Mouse (Mus musculus): ENCODE measurements at regions not wholly inside any gene's neighbourhood (a gene's known extent, or its start where the extent isn't known, plus 50 kb on each side); places are given as distances from the start of the nearest gene placed in this dataset.
A peak's percentile ranks its signal among the peaks of the same experiment; 100 is the strongest.

- Histone ChIP-seq H3K4me3 (ENCODE audit: inconsistent target) (no peak overlapping the region), H3K79me2 (ENCODE audit: inconsistent target) (no peaks in the 10 kb centered on the region), H3K36me3 (ENCODE audit: inconsistent target) (no peaks in the 10 kb centered on the region), H3K27ac (no peak overlapping the region)
- WGBS (ENCODE audit: missing documents) = 85% methylated on average over 2 of the region's 2 CpGs
Measured at GRCm38 (mm10) chr4:87692741-87693140, 340.4 kb downstream of the Mllt3 start.

- Histone ChIP-seq H3K27ac (no peak overlapping the region), H3K79me2 (ENCODE audit: inconsistent target) (no peaks in the 10 kb centered on the region), H3K4me3 (ENCODE audit: inconsistent target) (no peak overlapping the region), H3K36me3 (ENCODE audit: inconsistent target) (no peaks in the 10 kb centered on the region)
- 91% methylated on average over 1 of the region's 1 CpGs for WGBS (ENCODE audit: missing documents)
Measured at GRCm38 (mm10) chr4:87684952-87685351, 348.2 kb downstream of the Mllt3 start.

- H3K36me3 ChIP-seq (ENCODE audit: inconsistent target) = no peaks in the 10 kb centered on the region
- H3K79me2 ChIP-seq (ENCODE audit: inconsistent target) = no peaks in the 10 kb centered on the region
- H3K4me3 ChIP-seq (ENCODE audit: inconsistent target) = no peak overlapping the region
- 14% methylated on average over 2 of the region's 2 CpGs for WGBS (ENCODE audit: missing documents)
- peak overlapping the region; percentile 32 for H3K27ac ChIP-seq
Measured at GRCm38 (mm10) chr4:87682783-87683182, 350.4 kb downstream of the Mllt3 start.

- no peak overlapping the region for H3K4me3 ChIP-seq (ENCODE audit: inconsistent target)
- 96% methylated on average over 3 of the region's 3 CpGs for WGBS (ENCODE audit: missing documents)
- H3K27ac ChIP-seq = no peak overlapping the region
- H3K79me2 ChIP-seq (ENCODE audit: inconsistent target) = no peaks in the 10 kb centered on the region
- no peaks in the 10 kb centered on the region for H3K36me3 ChIP-seq (ENCODE audit: inconsistent target)
Measured at GRCm38 (mm10) chr4:87671101-87671500, 362.1 kb downstream of the Mllt3 start.

- 76% methylated on average over 2 of the region's 2 CpGs for WGBS (ENCODE audit: missing documents)
- no peaks in the 10 kb centered on the region for H3K36me3 ChIP-seq (ENCODE audit: inconsistent target)
- H3K27ac ChIP-seq = no peak overlapping the region
- no peak overlapping the region for H3K4me3 ChIP-seq (ENCODE audit: inconsistent target)
- H3K79me2 ChIP-seq (ENCODE audit: inconsistent target) = no peaks in the 10 kb centered on the region
Measured at GRCm38 (mm10) chr4:87670167-87670566, 363.0 kb downstream of the Mllt3 start.

GRCm38 (mm10) chr4:87669480-87669879 is 363.7 kb downstream of the Mllt3 start:
- Histone ChIP-seq H3K4me3 (ENCODE audit: inconsistent target) (no peak overlapping the region), H3K36me3 (ENCODE audit: inconsistent target) (no peaks in the 10 kb centered on the region), H3K79me2 (ENCODE audit: inconsistent target) (no peaks in the 10 kb centered on the region), H3K27ac (no peak overlapping the region)
- WGBS (ENCODE audit: missing documents) = 63% methylated on average over 1 of the region's 1 CpGs

GRCm38 (mm10) chr4:87668314-87668713 is 364.9 kb downstream of the Mllt3 start:
- Histone ChIP-seq H3K27ac (no peak overlapping the region), H3K4me3 (ENCODE audit: inconsistent target) (no peak overlapping the region), H3K36me3 (ENCODE audit: inconsistent target) (no peaks in the 10 kb centered on the region), H3K79me2 (ENCODE audit: inconsistent target) (no peaks in the 10 kb centered on the region)
- 35% methylated on average over 3 of the region's 3 CpGs for WGBS (ENCODE audit: missing documents)

- Histone ChIP-seq H3K79me2 (ENCODE audit: inconsistent target) (no peaks in the 10 kb centered on the region), H3K4me3 (ENCODE audit: inconsistent target) (no peak overlapping the region), H3K27ac (no peak overlapping the region), H3K36me3 (ENCODE audit: inconsistent target) (no peaks in the 10 kb centered on the region)
- 93% methylated on average over 5 of the region's 5 CpGs for WGBS (ENCODE audit: missing documents)
Measured at GRCm38 (mm10) chr4:87667556-87668154, 365.5 kb downstream of the Mllt3 start.

GRCm38 (mm10) chr4:87665149-87665548 is 368.0 kb downstream of the Mllt3 start:
- WGBS (ENCODE audit: missing documents) = 93% methylated on average over 6 of the region's 6 CpGs

GRCm38 (mm10) chr4:87662876-87663275 is 370.3 kb downstream of the Mllt3 start:
- Histone ChIP-seq H3K4me3 (ENCODE audit: inconsistent target) (no peak overlapping the region), H3K79me2 (ENCODE audit: inconsistent target) (no peaks in the 10 kb centered on the region), H3K27ac (no peak overlapping the region), H3K36me3 (ENCODE audit: inconsistent target) (no peaks in the 10 kb centered on the region)
- WGBS (ENCODE audit: missing documents) = 78% methylated on average over 2 of the region's 2 CpGs

More at GRCm38 (mm10) chr4:87665149-87665548, 368.0 kb downstream of the Mllt3 start:
- H3K4me3 ChIP-seq (ENCODE audit: inconsistent target) = no peak overlapping the region
- no peaks in the 10 kb centered on the region for H3K36me3 ChIP-seq (ENCODE audit: inconsistent target)
- no peaks in the 10 kb centered on the region for H3K79me2 ChIP-seq (ENCODE audit: inconsistent target)
- no peak overlapping the region for H3K27ac ChIP-seq

- no peaks in the 10 kb centered on the region for H3K36me3 ChIP-seq (ENCODE audit: inconsistent target)
- WGBS (ENCODE audit: missing documents) = 43% methylated on average over 4 of the region's 4 CpGs
- H3K79me2 ChIP-seq (ENCODE audit: inconsistent target) = no peaks in the 10 kb centered on the region
- no peak overlapping the region for H3K4me3 ChIP-seq (ENCODE audit: inconsistent target)
- H3K27ac ChIP-seq = no peak overlapping the region
Measured at GRCm38 (mm10) chr4:87658316-87658715, 374.8 kb downstream of the Mllt3 start.

GRCm38 (mm10) chr4:87657855-87658254 is 375.3 kb downstream of the Mllt3 start:
- Histone ChIP-seq H3K4me3 (ENCODE audit: inconsistent target) (no peak overlapping the region), H3K36me3 (ENCODE audit: inconsistent target) (no peaks in the 10 kb centered on the region), H3K27ac (no peak overlapping the region), H3K79me2 (ENCODE audit: inconsistent target) (no peaks in the 10 kb centered on the region)
- WGBS (ENCODE audit: missing documents) = 75% methylated on average over 2 of the region's 2 CpGs

- 74% methylated on average over 5 of the region's 5 CpGs for WGBS (ENCODE audit: missing documents)
- Histone ChIP-seq H3K4me3 (ENCODE audit: inconsistent target) (no peak overlapping the region), H3K27ac (no peak overlapping the region), H3K79me2 (ENCODE audit: inconsistent target) (no peaks in the 10 kb centered on the region), H3K36me3 (ENCODE audit: inconsistent target) (no peaks in the 10 kb centered on the region)
Measured at GRCm38 (mm10) chr4:87653440-87654165, 379.6 kb downstream of the Mllt3 start.

GRCm38 (mm10) chr4:87652314-87652934 is 380.7 kb downstream of the Mllt3 start:
- Histone ChIP-seq H3K36me3 (ENCODE audit: inconsistent target) (no peaks in the 10 kb centered on the region), H3K27ac (no peak overlapping the region), H3K4me3 (ENCODE audit: inconsistent target) (no peak overlapping the region), H3K79me2 (ENCODE audit: inconsistent target) (no peaks in the 10 kb centered on the region)
- 89% methylated on average over 8 of the region's 8 CpGs for WGBS (ENCODE audit: missing documents)

GRCm38 (mm10) chr4:87651275-87651674 is 381.9 kb downstream of the Mllt3 start:
- Histone ChIP-seq H3K27ac (no peak overlapping the region), H3K36me3 (ENCODE audit: inconsistent target) (no peaks in the 10 kb centered on the region), H3K4me3 (ENCODE audit: inconsistent target) (no peak overlapping the region), H3K79me2 (ENCODE audit: inconsistent target) (no peaks in the 10 kb centered on the region)
- WGBS (ENCODE audit: missing documents) = 100% methylated on average over 3 of the region's 3 CpGs
